Mouse (Mus musculus) kidney, embryonic 14.5 days (tissue): ENCODE data around the gene Trappc2. TPM values are rescaled to one million over a fixed set of nuclear protein-coding genes. Genes with fewer than 3 reads are reported as not detected.

Experiments
- ATAC-seq: fragments of 200-750 bp; cut with Nextera tagmentation; 2 replicates; pipeline ENCODE4 v1.8.0; 2017; ENCODE audit warnings: moderate number of reproducible peaks, mild to moderate bottlenecking, moderate TSS enrichment, moderate library complexity; ENCODE audit not compliant: low FRiP score, low TSS enrichment
- H3K27ac ChIP-seq: fragments of 300-500 bp; sonication (generic); 2 replicates; pipeline ENCODE4 v1.5.1; 2014; ENCODE audit warnings: low read depth, mild to moderate bottlenecking, low read length, moderate library complexity, mixed read lengths
- H3K27me3 ChIP-seq: fragments of 300-500 bp; sonication (generic); 2 replicates; pipeline ENCODE4 v1.6.1; 2014; ENCODE audit warnings: mild to moderate bottlenecking, low read length; ENCODE audit not compliant: control insufficient read depth, insufficient read depth
- H3K36me3 ChIP-seq: fragments of 300-500 bp; sonication (generic); 2 replicates; pipeline ENCODE4 v1.6.1; 2014; ENCODE audit warnings: low read length, mixed read lengths; ENCODE audit not compliant: control insufficient read depth, insufficient read depth
- H3K4me1 ChIP-seq: fragments of 300-500 bp; sonication (generic); 2 replicates; pipeline ENCODE4 v1.6.1; 2014; ENCODE audit warnings: low read length, mixed read lengths; ENCODE audit not compliant: control insufficient read depth, insufficient read depth
- H3K4me2 ChIP-seq: fragments of 300-500 bp; sonication (generic); replicated peaks from 2 replicates; pipeline ENCODE4 v1.6.1; 2014; ENCODE audit warnings: low read depth, mild to moderate bottlenecking, low read length
- H3K4me3 ChIP-seq: fragments of 300-500 bp; sonication (generic); 2 replicates; pipeline ENCODE4 v1.5.1; 2014; ENCODE audit warnings: mild to moderate bottlenecking, low read length
- H3K9ac ChIP-seq: fragments of 300-500 bp; sonication (generic); 2 replicates; pipeline ENCODE4 v1.6.1; 2014; ENCODE audit warnings: low read depth, mild to moderate bottlenecking, low read length, moderate library complexity
- H3K9me3 ChIP-seq: fragments of 300-500 bp; sonication (generic); 2 replicates; pipeline ENCODE4 v1.6.1; 2016; ENCODE audit warnings: low read length; ENCODE audit not compliant: control insufficient read depth
- WGBS: fragments of 180-500 bp; shearing (Covaris S2); extraction: QIAGEN DNeasy Blood & Tissue Kit; methylation state at CpG from one replicate; pipeline ENCODE4 v1.1.7; 2014; 5-methylcytosine and 5-hydroxymethylcytosine counted together
- polyA plus RNA-seq: library from polyadenylated mRNA; unstranded; fragments of >200 nt; fragmentation: Nextera tagmentation; extraction: Ambion mirVana; gene quantifications from 2 replicates; pipeline ENCODE4 v1.2.1, GENCODE M21; 2014

The Trappc2 gene
- polyA plus RNA-seq = 23.3 and 28.1 TPM in 2 replicates

GRCm38 (mm10) chrX:166440036-166440615 is at the start of gene Trappc2:
TSS of gene Trappc2 (plus strand) at chrX:166440574.
- WGBS = 24% methylated on average over 35 of the region's 36 CpGs
- peak within 1 kb of the TSS; percentile 52 for H3K4me2 ChIP-seq
- H3K4me1 ChIP-seq = no peaks in the 10 kb centered on the region
- peak within 1 kb of the TSS; percentile 73 for H3K27ac ChIP-seq
- peak within 1 kb of the TSS; percentile 76 for H3K9ac ChIP-seq
- peak; percentile 85 for ATAC-seq
- no peaks in the 10 kb centered on the region; the same call in 1 of the 2 replicates for H3K36me3 ChIP-seq
- H3K27me3 ChIP-seq = 0 out of 2 replicates have a peak, but pooled peaks cover 2% of the 10 kb centered on the region
- peak within 1 kb of the TSS; percentile 54 for H3K4me3 ChIP-seq
- no peaks in the 10 kb centered on the region for H3K9me3 ChIP-seq

DNA sequence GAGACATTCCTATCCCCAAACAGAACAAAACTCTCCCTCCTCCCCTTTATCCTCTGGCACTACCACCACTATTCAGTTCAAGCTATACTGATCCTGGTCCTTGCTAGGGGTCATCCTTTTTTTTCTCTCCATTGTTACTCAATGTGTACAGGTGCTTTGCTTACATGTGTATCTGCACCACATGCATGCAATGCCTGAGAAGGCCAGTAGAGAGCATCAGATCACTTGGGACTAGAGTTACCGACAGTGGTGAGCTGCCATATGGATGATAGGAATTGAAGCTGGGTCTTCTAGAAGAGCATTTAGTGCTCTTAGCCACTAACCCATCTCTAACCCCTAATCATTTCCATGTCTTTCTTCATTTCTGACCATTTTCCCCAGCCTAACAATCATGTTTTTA is 46.6 kb upstream of the Trappc2 start:
- Histone ChIP-seq H3K4me2 (no peak overlapping the region), H3K4me3 (no peak overlapping the region), H3K9ac (no peak overlapping the region), H3K36me3 (0 out of 2 replicates have a peak, but pooled peaks cover 4% of the 10 kb centered on the region), H3K4me1 (no peaks in the 10 kb centered on the region), H3K27me3 (no peaks in the 10 kb centered on the region), H3K27ac (no peak overlapping the region), H3K9me3 (no peaks in the 10 kb centered on the region)
- ATAC-seq = no peak
- 70% methylated on average over 1 of the region's 1 CpGs for WGBS

- Histone ChIP-seq H3K4me3 (no peak overlapping the region), H3K36me3 (peaks cover 12% of the 10 kb centered on the region; the same call in 1 of the 2 replicates), H3K4me2 (no peak overlapping the region), H3K4me1 (no peaks in the 10 kb centered on the region), H3K27ac (no peak overlapping the region), H3K9me3 (no peaks in the 10 kb centered on the region), H3K9ac (no peak overlapping the region), H3K27me3 (no peaks in the 10 kb centered on the region)
- no peak for ATAC-seq
Measured at GRCm38 (mm10) chrX:166407865-166408264, 32.5 kb upstream of the Trappc2 start.

- H3K4me3 ChIP-seq = no peak overlapping the region
- H3K4me1 ChIP-seq = no peaks in the 10 kb centered on the region
- no peak for ATAC-seq
- H3K9ac ChIP-seq = no peak overlapping the region
- H3K27me3 ChIP-seq = no peaks in the 10 kb centered on the region
- no peak overlapping the region for H3K4me2 ChIP-seq
- 78% methylated on average over 4 of the region's 6 CpGs for WGBS
- H3K9me3 ChIP-seq = no peaks in the 10 kb centered on the region
- no peak overlapping the region for H3K27ac ChIP-seq
- no peaks in the 10 kb centered on the region for H3K36me3 ChIP-seq
Measured at GRCm38 (mm10) chrX:166416196-166416595, 24.2 kb upstream of the Trappc2 start.

- ATAC-seq = no peak
- H3K4me1 ChIP-seq = no peaks in the 10 kb centered on the region
- no peak overlapping the region for H3K27ac ChIP-seq
- no peak overlapping the region for H3K4me2 ChIP-seq
- no peaks in the 10 kb centered on the region for H3K27me3 ChIP-seq
- H3K4me3 ChIP-seq = no peak overlapping the region
- WGBS = 80% methylated on average over 2 of the region's 2 CpGs
- no peaks in the 10 kb centered on the region for H3K9me3 ChIP-seq
- no peak overlapping the region for H3K9ac ChIP-seq
- no peaks in the 10 kb centered on the region; the same call in 1 of the 2 replicates for H3K36me3 ChIP-seq
Measured at GRCm38 (mm10) chrX:166434812-166435211, 5.6 kb upstream of the Trappc2 start.

DNA sequence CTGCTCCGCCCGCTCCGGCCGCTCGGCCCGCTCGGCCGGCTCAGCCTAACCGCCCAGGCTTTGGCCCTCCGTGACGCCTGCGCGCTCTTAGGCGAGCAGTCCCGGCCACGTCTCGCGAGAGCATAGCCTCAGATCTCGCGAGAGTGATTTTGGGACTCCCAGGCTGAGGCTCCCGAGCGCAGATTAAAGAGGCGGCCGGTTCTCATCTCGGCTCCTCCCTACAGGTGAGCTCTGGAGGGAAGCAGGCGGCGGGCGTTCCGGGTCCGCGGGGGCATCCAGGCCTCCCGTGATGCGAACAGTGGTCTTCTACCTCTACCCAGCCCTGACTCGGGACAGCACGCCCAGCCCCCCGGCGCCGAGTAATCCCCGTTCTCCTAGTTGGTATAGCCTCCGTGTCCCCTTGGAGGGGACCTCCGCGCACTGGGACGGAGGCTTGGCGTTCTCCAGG is 266 bp downstream of the Trappc2 start, which contains the start of gene Ofd1:
TSS of gene Ofd1 (minus strand) at position 89 of the 448 bp plus-strand sequence.
- peak within 1 kb of the TSS; percentile 76 for H3K9ac ChIP-seq
- peak within 1 kb of the TSS; percentile 52 for H3K4me2 ChIP-seq
- H3K36me3 ChIP-seq = no peaks in the 10 kb centered on the region
- no peaks in the 10 kb centered on the region for H3K9me3 ChIP-seq
- H3K27ac ChIP-seq = peak within 1 kb of the TSS; percentile 73
- H3K27me3 ChIP-seq = 0 out of 2 replicates have a peak, but pooled peaks cover 2% of the 10 kb centered on the region
- WGBS = 22% methylated on average over 44 of the region's 44 CpGs
- peak; percentile 100 for ATAC-seq
- no peaks in the 10 kb centered on the region for H3K4me1 ChIP-seq
- H3K4me3 ChIP-seq = peak within 1 kb of the TSS; percentile 54

DNA sequence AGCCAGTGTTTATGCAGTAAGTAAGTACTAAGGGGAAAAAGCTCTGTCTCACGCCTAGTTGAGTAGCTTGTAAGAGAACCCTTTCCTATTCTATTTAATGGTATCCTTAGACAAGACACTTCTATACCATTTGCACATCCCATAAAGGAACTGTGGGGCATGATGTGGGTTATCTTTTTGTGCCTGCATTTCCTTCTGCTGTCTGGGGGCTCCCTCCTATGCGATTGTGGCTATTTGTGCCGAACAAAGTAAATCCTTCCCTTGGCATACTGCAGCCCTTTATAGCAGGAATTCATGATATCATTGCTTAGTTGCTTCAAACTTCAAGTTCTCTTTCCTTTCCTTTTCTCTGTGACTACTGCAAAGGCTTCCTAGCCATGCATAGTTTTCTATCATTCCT is 4.2 kb downstream of the Trappc2 start:
- no peak for ATAC-seq
- Histone ChIP-seq H3K27me3 (0 out of 2 replicates have a peak, but pooled peaks cover 2% of the 10 kb centered on the region), H3K4me2 (no peak overlapping the region), H3K4me1 (no peaks in the 10 kb centered on the region), H3K4me3 (no peak overlapping the region), H3K27ac (no peak overlapping the region), H3K36me3 (no peaks in the 10 kb centered on the region), H3K9ac (no peak overlapping the region), H3K9me3 (no peaks in the 10 kb centered on the region)
- 80% methylated on average over 3 of the region's 3 CpGs for WGBS

DNA sequence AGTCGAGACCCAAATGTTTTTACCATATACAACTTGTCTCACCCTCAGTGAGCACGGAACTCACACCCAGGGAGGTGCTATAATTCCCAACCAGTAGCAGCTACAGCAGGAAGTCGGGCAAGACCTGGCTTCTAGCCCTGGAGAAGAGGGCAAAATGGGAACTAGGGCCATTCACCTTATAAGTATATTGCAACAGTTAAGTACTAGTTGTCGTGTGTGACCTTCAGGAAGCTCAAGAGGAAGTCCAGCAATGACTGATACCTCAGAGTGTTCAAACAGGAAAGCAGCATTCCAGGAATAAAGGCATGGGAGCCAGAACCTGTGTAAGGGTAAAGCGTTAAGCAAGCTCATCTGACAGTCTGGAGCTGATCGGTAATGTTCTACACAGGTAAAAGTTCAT is 13.2 kb downstream of the Trappc2 start:
- Histone ChIP-seq H3K36me3 (peaks cover 4% of the 10 kb centered on the region; the same call in 1 of the 2 replicates), H3K4me2 (no peak overlapping the region)
- WGBS = 73% methylated on average over 6 of the region's 6 CpGs

DNA sequence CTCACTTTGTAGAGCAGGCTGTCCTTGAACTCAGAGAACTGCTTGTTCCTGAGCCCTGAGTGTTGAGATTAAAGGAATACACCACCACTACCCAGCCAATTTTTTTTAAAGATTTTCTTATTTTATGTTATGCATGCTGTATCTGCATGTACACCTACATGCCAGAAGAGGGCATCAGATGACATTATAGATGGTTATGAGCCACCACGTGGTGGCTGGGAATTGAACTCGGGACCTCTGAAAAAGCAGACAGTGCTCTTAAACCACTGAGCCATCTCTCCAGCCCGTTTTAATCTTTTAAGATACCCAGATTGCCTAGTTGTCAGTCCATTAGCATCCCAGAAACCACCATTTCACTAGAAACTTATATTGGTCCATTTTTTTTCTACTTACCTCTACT is 14.0 kb downstream of the Trappc2 start:
- H3K36me3 ChIP-seq = peaks cover 4% of the 10 kb centered on the region; the same call in 1 of the 2 replicates
- H3K27me3 ChIP-seq = no peaks in the 10 kb centered on the region
- H3K4me2 ChIP-seq = no peak overlapping the region
- H3K4me1 ChIP-seq = no peaks in the 10 kb centered on the region
- ATAC-seq = no peak
- H3K9ac ChIP-seq = no peak overlapping the region
- H3K4me3 ChIP-seq = no peak overlapping the region
- no peak overlapping the region for H3K27ac ChIP-seq
- H3K9me3 ChIP-seq = no peaks in the 10 kb centered on the region
- WGBS = 74% methylated on average over 3 of the region's 3 CpGs

More for the DNA sequence above, 13.2 kb downstream of the Trappc2 start:
- Histone ChIP-seq H3K9ac (no peak overlapping the region), H3K27me3 (no peaks in the 10 kb centered on the region), H3K27ac (no peak overlapping the region), H3K4me1 (no peaks in the 10 kb centered on the region), H3K9me3 (no peaks in the 10 kb centered on the region), H3K4me3 (no peak overlapping the region)
- no peak for ATAC-seq
